Mouse (Mus musculus) stomach, embryonic 16.5 days (tissue): ENCODE measurements at regions not wholly inside any gene's neighbourhood (a gene's known extent, or its start where the extent isn't known, plus 50 kb on each side); places are given as distances from the start of the nearest gene placed in this dataset.

Experiments
- ATAC-seq: fragments of 200-750 bp; cut with Nextera tagmentation; 2 replicates; pipeline ENCODE4 v1.8.0; 2017; ENCODE audit warnings: moderate number of reproducible peaks, moderate TSS enrichment; ENCODE audit not compliant: insufficient read depth, low FRiP score
- H3K27ac ChIP-seq: fragments of 300-500 bp; sonication (generic); 2 replicates; pipeline ENCODE4 v1.5.1; 2014; ENCODE audit warnings: low read length
- H3K27me3 ChIP-seq: fragments of 300-500 bp; sonication (generic); 2 replicates; pipeline ENCODE4 v1.6.1; 2014; ENCODE audit warnings: low read length, control low read depth, mixed read lengths; ENCODE audit not compliant: control insufficient read depth, insufficient read depth
- H3K36me3 ChIP-seq: fragments of 300-500 bp; sonication (generic); 2 replicates; pipeline ENCODE4 v1.6.1; 2014; ENCODE audit warnings: low read length; ENCODE audit not compliant: control insufficient read depth, insufficient read depth
- H3K4me1 ChIP-seq: fragments of 300-500 bp; sonication (generic); 2 replicates; pipeline ENCODE4 v1.6.1; 2014; ENCODE audit warnings: low read length, control low read depth, mixed read lengths; ENCODE audit not compliant: control insufficient read depth, insufficient read depth
- H3K4me2 ChIP-seq: fragments of 300-500 bp; sonication (generic); 2 replicates; pipeline ENCODE4 v1.6.1; 2014; ENCODE audit warnings: low read depth, low read length, mixed read lengths
- H3K4me3 ChIP-seq: fragments of 300-500 bp; sonication (generic); replicated peaks from 2 replicates; pipeline ENCODE4 v1.5.1; 2014; ENCODE audit warnings: mild to moderate bottlenecking, low read length
- H3K9ac ChIP-seq: fragments of 300-500 bp; sonication (generic); 2 replicates; pipeline ENCODE4 v1.6.1; 2014; ENCODE audit warnings: low read length
- H3K9me3 ChIP-seq: fragments of 300-500 bp; sonication (generic); replicated peaks from 2 replicates; pipeline ENCODE4 v1.6.1; 2016; ENCODE audit warnings: low read length, control low read depth; ENCODE audit not compliant: control insufficient read depth
- WGBS: fragments of 180-500 bp; shearing (Covaris S2); extraction: QIAGEN DNeasy Blood & Tissue Kit; methylation state at CpG from one replicate; pipeline ENCODE4 v1.1.7; 2014; 5-methylcytosine and 5-hydroxymethylcytosine counted together

GRCm38 (mm10) chr5:29870537-29870936, 134.8 kb upstream of the Gm5129 start:
- WGBS = 55% methylated on average over 3 of the region's 3 CpGs
- ATAC-seq = no peak
- H3K4me1 ChIP-seq = no peaks in the 10 kb centered on the region
- no peak overlapping the region for H3K4me3 ChIP-seq
- H3K27ac ChIP-seq = no peak overlapping the region
- no peaks in the 10 kb centered on the region for H3K27me3 ChIP-seq
- no peak overlapping the region for H3K4me2 ChIP-seq
- no peaks in the 10 kb centered on the region for H3K36me3 ChIP-seq
- no peak overlapping the region for H3K9ac ChIP-seq
- no peaks in the 10 kb centered on the region for H3K9me3 ChIP-seq

GRCm38 (mm10) chr5:29875451-29875850, 137.5 kb upstream of the Il6 start:
- Histone ChIP-seq H3K36me3 (no peaks in the 10 kb centered on the region), H3K9me3 (no peaks in the 10 kb centered on the region), H3K4me2 (no peak overlapping the region), H3K4me3 (no peak overlapping the region), H3K27me3 (no peaks in the 10 kb centered on the region), H3K4me1 (no peaks in the 10 kb centered on the region), H3K9ac (no peak overlapping the region), H3K27ac (no peak overlapping the region)
- ATAC-seq = no peak
- WGBS = 49% methylated on average over 1 of the region's 1 CpGs

- ATAC-seq = no peak
- H3K4me3 ChIP-seq = no peak overlapping the region
- H3K27me3 ChIP-seq = no peaks in the 10 kb centered on the region
- no peaks in the 10 kb centered on the region for H3K4me1 ChIP-seq
- no peaks in the 10 kb centered on the region for H3K9me3 ChIP-seq
- WGBS = 46% methylated on average over 4 of the region's 4 CpGs
- H3K4me2 ChIP-seq = no peak overlapping the region
- no peak overlapping the region for H3K9ac ChIP-seq
- no peaks in the 10 kb centered on the region for H3K36me3 ChIP-seq
- no peak overlapping the region for H3K27ac ChIP-seq
Measured at GRCm38 (mm10) chr5:29887267-29887841, 125.6 kb upstream of the Il6 start.

- 77% methylated on average over 2 of the region's 2 CpGs for WGBS
- Histone ChIP-seq H3K4me2 (no peak overlapping the region), H3K9me3 (no peaks in the 10 kb centered on the region), H3K4me1 (peaks cover 14% of the 10 kb centered on the region; the same call in 1 of the 2 replicates), H3K36me3 (no peaks in the 10 kb centered on the region), H3K27ac (no peak overlapping the region), H3K9ac (no peak overlapping the region), H3K4me3 (no peak overlapping the region), H3K27me3 (no peaks in the 10 kb centered on the region)
- ATAC-seq = no peak
Measured at GRCm38 (mm10) chr5:29892344-29892743, 120.6 kb upstream of the Il6 start.

GRCm38 (mm10) chr5:29892861-29893260, 120.1 kb upstream of the Il6 start:
- Histone ChIP-seq H3K27ac (no peak overlapping the region), H3K9me3 (no peaks in the 10 kb centered on the region), H3K36me3 (no peaks in the 10 kb centered on the region), H3K9ac (no peak overlapping the region), H3K4me3 (no peak overlapping the region), H3K4me2 (no peak overlapping the region), H3K27me3 (no peaks in the 10 kb centered on the region), H3K4me1 (peaks cover 14% of the 10 kb centered on the region; the same call in 1 of the 2 replicates)
- no peak for ATAC-seq
- WGBS = 78% methylated on average over 2 of the region's 2 CpGs

- Histone ChIP-seq H3K4me3 (no peak overlapping the region), H3K9me3 (no peaks in the 10 kb centered on the region), H3K4me1 (peaks cover 14% of the 10 kb centered on the region; the same call in 1 of the 2 replicates), H3K27me3 (no peaks in the 10 kb centered on the region), H3K27ac (no peak overlapping the region), H3K4me2 (no peak overlapping the region), H3K36me3 (no peaks in the 10 kb centered on the region), H3K9ac (no peak overlapping the region)
- no peak for ATAC-seq
- 28% methylated on average over 5 of the region's 5 CpGs for WGBS
Measured at GRCm38 (mm10) chr5:29893829-29894228, 119.1 kb upstream of the Il6 start.

- Histone ChIP-seq H3K9me3 (no peaks in the 10 kb centered on the region), H3K27ac (no peak overlapping the region), H3K27me3 (no peaks in the 10 kb centered on the region), H3K9ac (0 out of 2 replicates have a peak overlapping the region, but pooled peaks have one; percentile 43), H3K36me3 (no peaks in the 10 kb centered on the region), H3K4me2 (peak overlapping the region; percentile 16; the same call in 1 of the 2 replicates), H3K4me3 (no peak overlapping the region), H3K4me1 (peaks cover 14% of the 10 kb centered on the region; the same call in 1 of the 2 replicates)
- WGBS = 39% methylated on average over 9 of the region's 9 CpGs
- ATAC-seq = peak; percentile 44; the same call in 1 of the 2 replicates
Measured at GRCm38 (mm10) chr5:29894606-29895595, 118.0 kb upstream of the Il6 start.

- no peak overlapping the region for H3K27ac ChIP-seq
- no peak overlapping the region for H3K4me2 ChIP-seq
- H3K27me3 ChIP-seq = no peaks in the 10 kb centered on the region
- H3K4me1 ChIP-seq = peaks cover 14% of the 10 kb centered on the region; the same call in 1 of the 2 replicates
- no peaks in the 10 kb centered on the region for H3K9me3 ChIP-seq
- H3K36me3 ChIP-seq = no peaks in the 10 kb centered on the region
- ATAC-seq = no peak
- H3K4me3 ChIP-seq = no peak overlapping the region
- H3K9ac ChIP-seq = no peak overlapping the region
Measured at GRCm38 (mm10) chr5:29897617-29898016, 115.3 kb upstream of the Il6 start.

- H3K9ac ChIP-seq = no peak overlapping the region
- no peaks in the 10 kb centered on the region for H3K9me3 ChIP-seq
- H3K27me3 ChIP-seq = no peaks in the 10 kb centered on the region
- WGBS = 84% methylated on average over 2 of the region's 2 CpGs
- no peaks in the 10 kb centered on the region for H3K36me3 ChIP-seq
- H3K27ac ChIP-seq = no peak overlapping the region
- H3K4me1 ChIP-seq = no peaks in the 10 kb centered on the region
- ATAC-seq = no peak
- no peak overlapping the region for H3K4me2 ChIP-seq
- H3K4me3 ChIP-seq = no peak overlapping the region
Measured at GRCm38 (mm10) chr5:29901716-29902115, 111.2 kb upstream of the Il6 start.
